Mouse (Mus musculus) liver, embryonic 16.5 days (tissue): Measurements from ENCODE around the gene Apoc1. TPM values are rescaled to one million over a fixed set of nuclear protein-coding genes. Genes with fewer than 3 reads are reported as not detected.
A peak's percentile ranks its signal among the peaks of the same experiment; 100 is the strongest.

Experiments
- ATAC-seq: fragments of 200-750 bp; cut with Nextera tagmentation; 2 replicates; pipeline ENCODE4 v1.8.0; 2017; ENCODE audit warnings: low read depth, mild to moderate bottlenecking, moderate number of reproducible peaks, moderate library complexity
- H3K27ac ChIP-seq: fragments of 300-500 bp; sonication (generic); 2 replicates; pipeline ENCODE4 v1.5.1; 2014; ENCODE audit warnings: mild to moderate bottlenecking, low read length
- H3K27me3 ChIP-seq: fragments of 300-500 bp; sonication (generic); 2 replicates; pipeline ENCODE4 v1.6.1; 2014; ENCODE audit warnings: low read depth, low read length, mixed read lengths; ENCODE audit not compliant: control insufficient read depth, insufficient read depth
- H3K36me3 ChIP-seq: fragments of 300-500 bp; sonication (generic); 2 replicates; pipeline ENCODE4 v1.6.1; 2014; ENCODE audit warnings: mild to moderate bottlenecking; ENCODE audit not compliant: control insufficient read depth, insufficient read depth
- H3K4me1 ChIP-seq: fragments of 300-500 bp; sonication (generic); 2 replicates; pipeline ENCODE4 v1.6.1; 2014; ENCODE audit warnings: low read depth, low read length, mixed read lengths; ENCODE audit not compliant: control insufficient read depth
- H3K4me2 ChIP-seq: fragments of 300-500 bp; sonication (generic); 2 replicates; pipeline ENCODE4 v1.6.1; 2014; ENCODE audit warnings: low read depth, low read length, mixed read lengths
- H3K4me3 ChIP-seq: fragments of 300-500 bp; sonication (generic); 2 replicates; pipeline ENCODE4 v1.5.1; 2014; ENCODE audit warnings: low read depth, mild to moderate bottlenecking, low read length
- H3K9ac ChIP-seq: fragments of 300-500 bp; sonication (generic); 2 replicates; pipeline ENCODE4 v1.6.1; 2014; ENCODE audit warnings: low read depth, low read length
- H3K9me3 ChIP-seq: fragments of 300-500 bp; sonication (generic); replicated peaks from 2 replicates; pipeline ENCODE4 v1.6.1; 2016; ENCODE audit warnings: low read length; ENCODE audit not compliant: control insufficient read depth
- WGBS: fragments of 180-500 bp; shearing (Covaris S2); extraction: QIAGEN DNeasy Blood & Tissue Kit; methylation state at CpG from one replicate; pipeline ENCODE4 v1.1.7; 2014; ENCODE audit not compliant: insufficient replicate concordance; 5-methylcytosine and 5-hydroxymethylcytosine counted together
- polyA plus RNA-seq: library from polyadenylated mRNA; unstranded; fragments of >200 nt; fragmentation: Nextera tagmentation; extraction: Ambion mirVana; gene quantifications from 2 replicates; pipeline ENCODE4 v1.2.1, GENCODE M21; 2015

The Apoc1 gene
- polyA plus RNA-seq, 1 experiment from 2014 or later: 984 TPM

DNA sequence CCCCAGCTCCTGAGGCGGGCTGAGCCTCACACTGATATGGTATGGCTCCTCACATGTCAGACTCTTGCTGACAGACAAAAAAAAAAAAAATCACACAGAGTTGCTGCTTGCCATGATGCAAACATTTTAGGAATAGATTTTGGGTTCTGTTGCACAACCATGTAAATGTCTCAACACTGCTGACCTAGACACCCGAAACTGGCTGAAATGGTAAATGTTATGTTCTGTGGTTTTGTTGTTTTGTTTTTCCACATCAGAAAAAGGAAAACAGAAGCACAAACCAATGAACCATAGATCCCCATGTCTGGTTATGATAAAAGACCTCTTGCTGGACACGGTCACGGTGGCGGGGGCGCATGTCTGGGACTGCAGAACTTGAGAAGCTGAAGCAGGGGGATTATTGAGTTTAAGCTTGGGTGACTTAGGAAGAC, 8.7 kb downstream of the Apoc1 start:
- Histone ChIP-seq H3K27ac (peak overlapping the region; percentile 66), H3K9me3 (no peaks in the 10 kb centered on the region), H3K4me3 (no peak overlapping the region), H3K4me2 (no peak overlapping the region), H3K36me3 (no peaks in the 10 kb centered on the region), H3K4me1 (peaks cover 19% of the 10 kb centered on the region), H3K27me3 (no peaks in the 10 kb centered on the region), H3K9ac (no peak overlapping the region)
- no peak for ATAC-seq
- 55% methylated on average over 6 of the region's 6 CpGs for WGBS

DNA sequence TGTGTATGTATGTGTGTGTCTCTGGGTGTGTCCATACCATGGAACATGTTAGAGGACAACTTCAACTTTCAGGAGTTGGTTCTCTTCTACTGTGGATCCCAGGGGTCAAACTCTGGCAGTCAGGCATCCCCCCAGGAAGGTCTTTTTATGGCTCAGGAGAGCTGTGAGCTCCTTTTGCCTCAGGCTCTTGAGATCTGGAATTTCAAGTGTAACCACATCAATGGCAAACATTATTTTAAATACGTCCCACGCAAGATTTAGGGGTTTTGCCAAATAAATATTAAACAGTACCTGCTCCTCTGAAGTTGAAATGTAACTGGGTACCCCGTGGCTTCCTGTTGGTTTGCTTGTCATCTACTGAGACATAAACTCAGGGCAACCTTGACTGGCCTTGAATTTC, 9.5 kb downstream of the Apoc1 start:
- no peaks in the 10 kb centered on the region for H3K36me3 ChIP-seq
- no peak overlapping the region for H3K4me3 ChIP-seq
- 60% methylated on average over 3 of the region's 3 CpGs for WGBS
- H3K27ac ChIP-seq: no peak overlapping the region
- H3K9ac ChIP-seq: no peak overlapping the region
- no peak overlapping the region for H3K4me2 ChIP-seq
- no peaks in the 10 kb centered on the region for H3K9me3 ChIP-seq
- H3K4me1 ChIP-seq: peaks cover 19% of the 10 kb centered on the region
- ATAC-seq: no peak
- H3K27me3 ChIP-seq: no peaks in the 10 kb centered on the region

DNA sequence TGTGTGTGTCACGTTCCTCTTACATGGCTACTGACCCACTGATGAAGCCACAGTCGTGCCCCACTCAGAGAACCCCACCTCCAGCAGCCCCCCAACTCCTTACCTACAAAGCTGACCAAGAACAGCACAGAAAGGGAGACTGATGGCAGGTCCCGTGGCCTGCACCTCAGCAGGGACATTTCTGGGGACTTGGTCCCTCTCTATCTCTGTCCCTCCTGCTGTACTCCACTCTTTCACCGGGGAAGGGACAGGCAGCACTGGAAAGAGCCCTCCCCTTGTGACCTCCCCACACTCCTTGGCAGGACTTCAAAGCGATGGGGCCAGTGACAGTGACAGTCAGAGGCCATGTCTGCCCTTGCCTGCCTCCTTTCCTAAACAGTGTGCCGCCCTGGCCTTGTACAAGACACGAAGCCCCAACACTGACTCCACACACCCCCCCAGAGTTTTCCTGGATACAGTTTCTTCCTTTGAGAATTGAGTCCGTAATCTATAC, 11.2 kb downstream of the Apoc1 start, which contains the start of the genes Gm44805 and Apoc4:
Gene Gm44805, minus strand, starts transcription at position 222 of the 493 bp plus-strand sequence.
Gene Apoc4, minus strand, starts transcription at position 278 of the 493 bp plus-strand sequence.
- Histone ChIP-seq H3K4me3 (peak within 1 kb of the TSS; percentile 39), H3K9me3 (no peaks in the 10 kb centered on the region), H3K4me2 (peak within 1 kb of the TSS; percentile 33), H3K27ac (peak within 1 kb of the TSS; percentile 69), H3K36me3 (no peaks in the 10 kb centered on the region), H3K27me3 (no peaks in the 10 kb centered on the region), H3K9ac (peak within 1 kb of the TSS; percentile 37; the same call in 1 of the 2 replicates), H3K4me1 (peaks cover 19% of the 10 kb centered on the region)
- WGBS: 42% methylated on average over 8 of the region's 8 CpGs
- peak; percentile 57 for ATAC-seq

DNA sequence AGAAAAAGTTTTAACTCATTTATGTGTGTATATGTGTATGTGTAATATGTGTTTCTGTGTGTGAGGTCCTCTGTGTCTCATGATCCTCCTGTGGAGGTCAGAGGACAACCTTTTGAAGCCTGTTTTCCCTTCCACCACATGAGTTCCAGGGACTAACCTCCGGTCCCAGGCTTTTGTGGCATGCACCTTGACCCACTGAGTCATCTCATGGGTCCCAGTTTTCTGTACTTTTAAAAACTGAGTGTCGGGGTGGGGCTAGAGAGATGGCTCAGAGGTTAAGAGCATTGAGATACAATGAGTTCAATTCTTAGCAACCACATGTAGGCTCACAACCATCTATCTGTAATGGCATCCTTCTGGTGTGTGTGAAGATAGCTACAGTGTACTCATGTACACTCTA, 11.8 kb downstream of the Apoc1 start:
- Histone ChIP-seq H3K27ac (peak overlapping the region; percentile 69), H3K27me3 (no peaks in the 10 kb centered on the region), H3K9me3 (no peaks in the 10 kb centered on the region), H3K36me3 (no peaks in the 10 kb centered on the region), H3K4me3 (peak overlapping the region; percentile 39), H3K9ac (peak overlapping the region; percentile 37; the same call in 1 of the 2 replicates), H3K4me1 (peaks cover 19% of the 10 kb centered on the region), H3K4me2 (peak overlapping the region; percentile 33)
- 41% methylated on average over 2 of the region's 2 CpGs for WGBS
- ATAC-seq: peak; percentile 5; the same call in 1 of the 2 replicates

DNA sequence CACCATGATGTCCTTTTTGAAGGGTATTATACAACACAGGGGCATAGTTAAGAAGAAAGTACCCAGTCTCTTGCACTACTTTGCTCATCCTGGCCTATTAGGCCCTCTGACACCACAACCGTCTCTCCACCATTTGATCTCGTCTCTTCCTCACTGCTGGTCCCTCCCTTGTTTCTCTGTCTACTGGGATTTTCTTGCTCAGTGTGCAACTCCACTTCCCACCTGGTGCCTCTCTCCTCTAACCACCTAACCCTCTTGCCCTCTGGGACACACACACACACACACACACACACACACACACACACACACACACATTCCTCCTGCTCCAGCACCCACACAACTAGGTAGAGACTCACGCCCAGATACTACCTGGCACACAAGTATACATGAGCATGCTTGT, 13.6 kb downstream of the Apoc1 start:
- no peaks in the 10 kb centered on the region for H3K27me3 ChIP-seq
- H3K27ac ChIP-seq: peak overlapping the region; percentile 55; the same call in 1 of the 2 replicates
- no peak for ATAC-seq
- peaks cover 10% of the 10 kb centered on the region for H3K4me1 ChIP-seq
- WGBS: 68% methylated on average over 3 of the region's 3 CpGs
- H3K4me2 ChIP-seq: peak overlapping the region; percentile 33
- H3K9ac ChIP-seq: no peak overlapping the region
- no peak overlapping the region for H3K4me3 ChIP-seq
- no peaks in the 10 kb centered on the region for H3K9me3 ChIP-seq
- H3K36me3 ChIP-seq: no peaks in the 10 kb centered on the region

DNA sequence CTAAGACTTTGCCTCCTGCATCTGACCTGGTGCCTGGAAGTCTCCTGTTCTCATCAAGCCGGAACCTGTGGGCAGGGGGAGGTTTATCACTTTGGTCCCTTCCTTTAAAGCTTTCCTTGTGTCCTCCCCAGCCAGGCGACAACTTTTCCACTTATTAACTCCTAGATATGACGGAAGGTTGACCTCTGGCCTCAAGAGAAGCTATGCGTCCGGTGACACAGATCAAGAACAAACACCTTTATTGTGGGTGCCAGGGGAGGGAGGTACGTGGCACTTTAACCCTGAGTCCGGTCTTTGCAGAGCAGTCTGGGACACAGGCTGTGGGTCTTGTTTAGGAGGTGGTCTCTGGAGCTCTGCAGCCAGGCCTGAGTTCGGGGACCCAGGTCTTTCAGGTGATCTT, 14.6 kb downstream of the Apoc1 start, which contains the start of gene Apoc2:
Gene Apoc2, minus strand, starts transcription at position 70 of the 400 bp plus-strand sequence.
- H3K9me3 ChIP-seq: no peaks in the 10 kb centered on the region
- no peaks in the 10 kb centered on the region for H3K36me3 ChIP-seq
- no peaks in the 10 kb centered on the region for H3K27me3 ChIP-seq
- peak; percentile 22; the same call in 1 of the 2 replicates for ATAC-seq
- 61% methylated on average over 8 of the region's 8 CpGs for WGBS
- no peak within 1 kb of the TSS for H3K4me3 ChIP-seq
- H3K4me2 ChIP-seq: peak within 1 kb of the TSS; percentile 33
- H3K4me1 ChIP-seq: peaks cover 6% of the 10 kb centered on the region
- H3K9ac ChIP-seq: no peak within 1 kb of the TSS; the same call in 1 of the 2 replicates
- H3K27ac ChIP-seq: peak within 1 kb of the TSS; percentile 55

DNA sequence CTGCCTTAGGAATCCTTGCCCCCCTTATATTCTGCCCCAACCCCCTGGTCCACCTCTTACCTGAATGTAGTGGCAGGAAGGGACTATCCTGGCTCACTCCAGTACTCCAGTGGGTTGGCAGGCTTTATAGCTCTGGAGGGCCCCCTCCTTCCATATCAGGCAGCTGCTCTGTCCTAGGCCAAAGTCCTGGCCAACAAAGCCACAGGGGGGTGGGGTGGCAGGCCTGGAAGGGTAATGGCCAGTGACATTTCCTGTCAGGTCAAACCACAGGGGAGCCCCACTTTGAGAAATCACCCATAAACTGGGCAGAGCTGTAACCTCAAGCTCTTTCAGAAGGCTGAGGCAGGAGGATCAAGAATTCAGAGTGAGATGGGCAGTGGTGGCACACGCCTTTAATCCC, 15.8 kb downstream of the Apoc1 start:
- H3K27me3 ChIP-seq: no peaks in the 10 kb centered on the region
- H3K4me2 ChIP-seq: no peak overlapping the region
- no peaks in the 10 kb centered on the region for H3K36me3 ChIP-seq
- H3K27ac ChIP-seq: peak overlapping the region; percentile 31
- no peak overlapping the region for H3K9ac ChIP-seq
- WGBS: 52% methylated on average over 1 of the region's 1 CpGs
- no peaks in the 10 kb centered on the region for H3K4me1 ChIP-seq
- H3K9me3 ChIP-seq: no peaks in the 10 kb centered on the region
- H3K4me3 ChIP-seq: peak overlapping the region; percentile 31
- ATAC-seq: peak; percentile 70

DNA sequence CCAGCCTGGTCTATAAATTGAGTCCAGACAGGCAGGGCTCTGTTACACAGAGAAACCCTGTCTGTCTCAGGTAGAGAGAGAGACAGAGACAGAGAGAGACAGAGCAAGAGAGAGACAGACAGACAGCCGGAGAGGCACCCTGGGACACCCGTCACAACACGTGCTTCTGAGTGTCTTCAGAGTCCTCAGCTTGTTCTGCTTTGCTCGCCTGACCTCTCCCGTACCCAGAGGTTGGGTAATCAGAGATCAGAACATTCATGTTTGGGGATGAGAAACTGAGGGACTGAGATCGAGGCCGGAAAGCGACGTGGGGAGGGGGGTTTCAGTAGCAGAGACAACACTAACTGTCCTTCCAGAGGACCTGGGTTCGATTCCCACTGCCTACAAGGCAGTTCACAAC, 16.6 kb downstream of the Apoc1 start:
- H3K9ac ChIP-seq: peak overlapping the region; percentile 16; the same call in 1 of the 2 replicates
- H3K27ac ChIP-seq: peak overlapping the region; percentile 65
- no peaks in the 10 kb centered on the region for H3K36me3 ChIP-seq
- H3K4me2 ChIP-seq: no peak overlapping the region
- peak overlapping the region; percentile 31 for H3K4me3 ChIP-seq
- no peaks in the 10 kb centered on the region for H3K9me3 ChIP-seq
- no peaks in the 10 kb centered on the region for H3K27me3 ChIP-seq
- WGBS: 59% methylated on average over 10 of the region's 10 CpGs
- H3K4me1 ChIP-seq: no peaks in the 10 kb centered on the region
- peak; percentile 37 for ATAC-seq

DNA sequence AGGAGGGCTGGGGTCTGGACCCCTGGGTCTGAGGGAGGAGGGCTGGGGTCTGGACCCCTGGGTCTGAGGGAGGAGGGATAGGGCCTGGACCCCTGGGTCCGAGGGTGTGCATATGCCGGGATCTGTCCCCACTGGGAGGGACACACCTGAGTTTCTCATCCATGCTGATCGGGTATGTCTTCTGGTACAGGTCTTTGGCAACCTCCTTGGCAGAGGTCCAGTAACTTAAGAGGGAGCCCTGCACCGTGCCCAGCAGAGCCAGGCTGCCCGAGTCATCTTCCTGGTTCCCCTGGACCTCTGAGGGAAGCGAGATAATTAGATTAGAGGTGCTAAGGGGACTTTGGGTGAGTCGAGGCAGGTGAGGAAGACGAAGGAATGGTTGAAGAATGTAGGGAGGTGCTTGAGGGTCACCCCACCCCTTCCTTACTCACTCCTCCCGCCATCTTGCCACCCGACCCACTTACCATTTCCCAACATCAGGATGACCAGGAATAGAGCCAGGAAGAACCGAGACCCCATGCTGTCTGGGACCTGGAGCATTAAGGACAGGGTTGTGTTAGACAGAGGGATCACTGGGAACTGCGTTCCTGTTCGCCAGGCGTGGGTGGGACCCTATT, 19.3 kb downstream of the Apoc1 start:
- Histone ChIP-seq H3K36me3 (no peaks in the 10 kb centered on the region), H3K4me2 (no peak overlapping the region), H3K4me1 (peaks cover 9% of the 10 kb centered on the region), H3K9me3 (no peaks in the 10 kb centered on the region), H3K27ac (no peak overlapping the region), H3K27me3 (no peaks in the 10 kb centered on the region), H3K9ac (no peak overlapping the region), H3K4me3 (no peak overlapping the region)
- no peak for ATAC-seq
- WGBS: 54% methylated on average over 14 of the region's 14 CpGs
